Mouse (Mus musculus): ENCODE data around the gene Pip4p1. TPM values are rescaled to one million over a fixed set of nuclear protein-coding genes. Genes with fewer than 3 reads are reported as not detected.
"Not testable (repeated sequence)": the region's sequence is repeated elsewhere in the genome, so short reads cannot be mapped to it uniquely, and the experiment has no call there.

Gene Pip4p1
- polyA plus RNA-seq, 1 experiment from 2014 or later: 87.9 TPM

DNA sequence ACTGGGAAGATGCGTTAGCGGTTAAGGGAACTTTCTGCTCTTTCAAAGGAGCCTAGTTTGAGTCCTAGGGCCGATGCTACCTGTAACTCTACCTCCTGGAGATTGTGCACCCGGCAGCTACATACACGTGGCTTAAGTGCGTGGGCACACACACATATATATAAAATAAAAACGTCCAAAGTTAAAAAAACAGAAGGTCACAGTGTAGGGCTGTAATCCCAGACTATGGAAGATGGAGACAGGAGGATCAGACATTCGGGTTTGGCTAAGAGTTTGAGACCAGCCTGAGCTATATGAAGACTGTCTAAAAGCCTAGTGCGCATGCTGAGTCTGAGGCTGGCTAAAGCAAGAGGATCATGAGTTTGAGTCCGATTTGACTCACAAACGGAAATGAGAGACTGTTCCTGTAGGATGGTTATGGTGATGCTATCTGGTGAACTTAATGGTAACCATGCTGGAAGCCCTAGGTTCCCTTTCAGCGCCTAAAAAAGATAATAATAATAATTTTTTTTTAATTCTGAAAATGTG, 901 bp upstream of the Pip4p1 start:
- no peaks in the 10 kb centered on the region for H3K27me3 ChIP-seq
- peaks cover 38% of the 10 kb centered on the region for H3K4me1 ChIP-seq (replicated peaks)
- WGBS: 8% methylated on average over 12 of the region's 12 CpGs
- H3K4me3 ChIP-seq: peak overlapping the region; percentile 93
- ATAC-seq (ENCODE audit: low FRiP score): no peak
- peak overlapping the region; percentile 59 for H3K4me2 ChIP-seq
- peak overlapping the region; percentile 63 for H3K9ac ChIP-seq
- H3K9me3 ChIP-seq: no peaks in the 10 kb centered on the region
- H3K36me3 ChIP-seq: peaks cover 28% of the 10 kb centered on the region
- H3K27ac ChIP-seq: peak overlapping the region; percentile 90

- peak overlapping the region; percentile 92 for H3K4me2 ChIP-seq
- under 1% methylated on average over 38 of the region's 38 CpGs for WGBS
- peak; percentile 62 for ATAC-seq (ENCODE audit: low FRiP score)
- H3K9me3 ChIP-seq: no peaks in the 10 kb centered on the region
- peaks cover 33% of the 10 kb centered on the region for H3K36me3 ChIP-seq
- H3K4me3 ChIP-seq: peak overlapping the region; percentile 93
- H3K4me1 ChIP-seq (replicated peaks): peaks cover 50% of the 10 kb centered on the region
- peak overlapping the region; percentile 99 for H3K9ac ChIP-seq
- H3K27ac ChIP-seq: peak overlapping the region; percentile 91
- H3K27me3 ChIP-seq: no peaks in the 10 kb centered on the region
Observed at GRCm38 (mm10) chr14:50930377-50930753, 291 bp downstream of the Pip4p1 start.

- H3K4me3 ChIP-seq: peak overlapping the region; percentile 93
- H3K27me3 ChIP-seq: no peaks in the 10 kb centered on the region
- peaks cover 50% of the 10 kb centered on the region for H3K4me1 ChIP-seq (replicated peaks)
- peaks cover 33% of the 10 kb centered on the region for H3K36me3 ChIP-seq
- peak overlapping the region; percentile 92 for H3K4me2 ChIP-seq
- no peaks in the 10 kb centered on the region for H3K9me3 ChIP-seq
- WGBS: 18% methylated on average over 10 of the region's 10 CpGs
- ATAC-seq (ENCODE audit: low FRiP score): no peak
- peak overlapping the region; percentile 99 for H3K9ac ChIP-seq
- peak overlapping the region; percentile 91 for H3K27ac ChIP-seq
Observed at GRCm38 (mm10) chr14:50929951-50930350, 705 bp downstream of the Pip4p1 start.

- peak overlapping the region; percentile 19; the same call in 1 of the 2 replicates for H3K9ac ChIP-seq
- ATAC-seq (ENCODE audit: low FRiP score): no peak
- no peaks in the 10 kb centered on the region for H3K27me3 ChIP-seq
- H3K4me3 ChIP-seq: no peak overlapping the region
- no peaks in the 10 kb centered on the region for H3K9me3 ChIP-seq
- 66% methylated on average over 3 of the region's 3 CpGs for whole genome bisulfite sequencing
- peaks cover 59% of the 10 kb centered on the region for H3K4me1 ChIP-seq (replicated peaks)
- no peak overlapping the region for H3K4me2 ChIP-seq
- H3K27ac ChIP-seq: no peak overlapping the region
- H3K36me3 ChIP-seq: peaks cover 33% of the 10 kb centered on the region
Observed at GRCm38 (mm10) chr14:50927366-50927765, 3.3 kb downstream of the Pip4p1 start.

DNA sequence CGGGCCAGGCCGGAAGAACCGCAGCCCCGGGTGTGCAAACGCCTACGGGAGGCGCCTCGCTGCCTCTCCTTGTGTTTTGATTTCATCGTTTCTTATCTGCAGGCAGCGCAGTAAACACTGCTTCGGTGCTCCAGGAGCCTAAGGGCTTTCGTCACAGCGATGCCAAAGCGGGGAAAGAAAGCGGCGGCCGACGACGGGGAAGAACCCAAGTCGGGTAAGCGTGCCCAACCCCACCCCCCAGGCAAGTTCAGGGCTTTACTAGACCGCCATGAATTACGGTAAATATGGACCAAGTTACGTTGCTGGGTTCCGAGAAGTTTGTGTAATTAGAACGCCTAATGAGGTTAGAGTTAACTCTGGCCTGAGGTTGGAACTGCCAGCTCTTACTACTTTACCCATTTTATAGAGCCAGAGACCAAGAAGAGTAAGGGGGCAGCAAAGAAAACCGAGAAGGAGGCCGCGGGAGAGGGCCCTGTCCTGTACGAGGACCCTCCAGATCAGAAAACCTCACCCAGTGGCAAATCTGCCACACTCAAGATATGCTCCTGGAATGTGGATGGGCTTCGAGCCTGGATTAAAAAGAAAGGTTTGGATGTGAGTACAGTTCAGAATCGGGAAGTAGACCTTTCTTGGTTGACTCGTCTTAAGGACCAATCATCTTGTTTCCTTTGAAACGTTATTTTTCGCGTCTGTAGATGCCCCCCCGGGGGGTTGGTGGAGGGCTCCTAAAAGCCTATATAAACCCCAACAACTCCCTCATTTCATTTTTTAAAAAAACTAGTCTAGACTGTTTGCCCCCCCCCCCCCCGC, 5.3 kb downstream of the Pip4p1 start:
- H3K27me3 ChIP-seq: no peaks in the 10 kb centered on the region

GRCm38 (mm10) chr14:50924281-50925064, 6.2 kb downstream of the Pip4p1 start, which contains the start of the genes Osgep and Apex1:
Osgep (minus strand) TSS chr14:50924893.
Apex1 (plus strand) TSS chr14:50924968.
- Histone ChIP-seq H3K4me1 (replicated peaks) (peaks cover 45% of the 10 kb centered on the region), H3K4me3 (peak within 1 kb of the TSS; percentile 69), H3K36me3 (peaks cover 33% of the 10 kb centered on the region), H3K9ac (peak within 1 kb of the TSS; percentile 84), H3K4me2 (peak within 1 kb of the TSS; percentile 83), H3K27me3 (no peaks in the 10 kb centered on the region), H3K9me3 (no peaks in the 10 kb centered on the region), H3K27ac (peak within 1 kb of the TSS; percentile 88)
- peak; percentile 96 for ATAC-seq (ENCODE audit: low FRiP score)
- WGBS: under 1% methylated on average over 57 of the region's 57 CpGs

More for the DNA sequence above, 5.3 kb downstream of the Pip4p1 start:
- Histone ChIP-seq H3K9me3 (no peaks in the 10 kb centered on the region), H3K36me3 (peaks cover 33% of the 10 kb centered on the region), H3K4me2 (peak overlapping the region; percentile 83), H3K9ac (peak overlapping the region; percentile 84), H3K4me1 (replicated peaks) (peaks cover 53% of the 10 kb centered on the region), H3K4me3 (peak overlapping the region; percentile 69), H3K27ac (peak overlapping the region; percentile 88)
- 2% methylated on average over 38 of the region's 38 CpGs for WGBS
- ATAC-seq (ENCODE audit: low FRiP score): peak; percentile 69

DNA sequence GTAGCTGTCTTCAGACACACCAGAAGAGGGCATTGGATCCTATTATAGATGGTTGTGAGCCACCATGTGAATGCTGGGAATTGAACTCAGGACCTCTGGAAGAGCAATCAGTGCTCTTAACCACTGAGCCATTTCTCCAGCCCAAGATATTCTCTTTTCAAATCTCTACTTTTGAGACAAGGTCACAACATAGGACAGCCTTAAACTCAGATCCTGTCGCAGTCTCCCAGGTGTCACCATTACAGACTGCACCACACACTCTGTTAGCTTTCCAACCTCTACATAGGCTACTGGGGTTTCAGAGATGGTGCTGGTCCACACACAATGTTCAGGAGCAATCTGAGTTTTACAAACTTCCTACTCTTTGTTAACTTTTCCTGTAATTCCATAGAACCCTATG, 7.2 kb downstream of the Pip4p1 start:
- peak overlapping the region; percentile 84 for H3K9ac ChIP-seq
- H3K4me1 ChIP-seq (replicated peaks): peaks cover 35% of the 10 kb centered on the region
- not testable (repeated sequence) for H3K27me3 ChIP-seq; ATAC-seq (ENCODE audit: low FRiP score); H3K27ac ChIP-seq; H3K9me3 ChIP-seq
- H3K36me3 ChIP-seq: peaks cover 29% of the 10 kb centered on the region
- H3K4me2 ChIP-seq: peak overlapping the region; percentile 83
- peak overlapping the region; percentile 69 for H3K4me3 ChIP-seq
- whole genome bisulfite sequencing: 86% methylated on average over 1 of the region's 1 CpGs

DNA sequence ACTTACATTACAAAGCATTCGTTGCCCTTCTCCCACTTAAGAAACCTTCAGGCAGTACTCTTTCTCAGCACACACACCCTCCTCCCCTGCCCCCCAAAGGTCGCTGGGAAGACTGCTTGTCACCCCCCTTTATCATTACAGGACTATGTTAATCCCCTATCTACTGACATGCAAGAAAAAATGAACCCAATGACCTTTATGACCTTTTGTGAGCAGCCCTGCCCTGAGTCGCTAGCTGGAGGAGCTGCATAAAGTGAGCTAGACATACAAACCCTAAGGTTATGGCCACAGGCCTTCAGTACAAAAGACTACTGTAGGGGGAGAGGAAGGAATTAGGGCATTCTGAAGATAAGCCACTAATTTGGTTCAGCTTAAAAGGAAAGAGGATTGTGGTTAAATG, 19.3 kb downstream of the Pip4p1 start:
- no peaks in the 10 kb centered on the region for H3K27me3 ChIP-seq
- no peak overlapping the region for H3K4me2 ChIP-seq
- no peak overlapping the region for H3K27ac ChIP-seq
- H3K4me3 ChIP-seq: no peak overlapping the region
- peaks cover 48% of the 10 kb centered on the region for H3K36me3 ChIP-seq
- H3K9me3 ChIP-seq: no peaks in the 10 kb centered on the region
- no peak for ATAC-seq (ENCODE audit: low FRiP score)
- no peaks in the 10 kb centered on the region for H3K4me1 ChIP-seq (replicated peaks)
- no peak overlapping the region for H3K9ac ChIP-seq
- 64% methylated on average over 3 of the region's 3 CpGs for WGBS

- peaks cover 18% of the 10 kb centered on the region for H3K36me3 ChIP-seq
- no peak overlapping the region for H3K27ac ChIP-seq
- H3K4me1 ChIP-seq (replicated peaks): peaks cover 8% of the 10 kb centered on the region; the same call in 1 of the 2 replicates
- H3K9ac ChIP-seq: no peak overlapping the region
- no peak overlapping the region for H3K4me2 ChIP-seq
- no peak overlapping the region for H3K4me3 ChIP-seq
- no peaks in the 10 kb centered on the region for H3K27me3 ChIP-seq
- no peaks in the 10 kb centered on the region for H3K9me3 ChIP-seq
- ATAC-seq (ENCODE audit: low FRiP score): no peak
- 87% methylated on average over 4 of the region's 4 CpGs for whole genome bisulfite sequencing
Observed at GRCm38 (mm10) chr14:50908126-50908525, 22.5 kb downstream of the Pip4p1 start.

DNA sequence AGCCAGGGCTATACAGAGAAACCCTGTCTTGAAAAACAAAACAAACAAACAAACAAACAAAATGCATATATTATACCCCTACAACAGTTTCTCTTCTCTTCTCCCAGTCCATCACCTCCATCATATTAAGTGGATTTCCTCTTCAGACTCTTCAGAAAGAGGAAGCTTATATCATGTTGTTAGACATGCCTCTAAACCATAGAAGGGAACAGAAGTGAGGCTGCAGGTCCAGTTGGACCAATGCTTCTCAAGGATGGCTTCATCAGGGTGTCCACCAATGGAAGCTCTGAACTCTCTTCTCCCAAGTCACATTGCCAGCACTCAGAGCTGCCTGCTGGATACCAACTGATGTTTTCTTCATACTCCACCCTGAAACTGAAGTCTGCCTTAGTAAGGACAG, 25.3 kb downstream of the Pip4p1 start:
- not testable (repeated sequence) for H3K9ac ChIP-seq; H3K9me3 ChIP-seq; H3K36me3 ChIP-seq; H3K4me3 ChIP-seq; H3K27me3 ChIP-seq; H3K4me1 ChIP-seq (replicated peaks); H3K4me2 ChIP-seq; ATAC-seq (ENCODE audit: low FRiP score); H3K27ac ChIP-seq

DNA sequence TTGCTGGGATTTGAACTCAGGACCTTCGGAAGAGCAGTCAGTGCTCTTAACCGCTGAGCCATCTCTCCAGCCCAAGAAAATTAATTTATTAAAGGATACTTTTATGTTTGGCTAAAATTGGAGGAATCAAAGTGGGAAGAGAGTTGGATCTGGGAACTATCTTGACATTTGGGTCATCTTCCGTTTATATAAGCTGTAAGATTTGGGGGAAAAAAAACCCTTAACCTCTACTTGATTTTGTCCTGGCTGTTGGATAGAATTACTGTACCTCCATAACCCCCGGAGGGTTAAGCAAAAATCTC, 25.9 kb downstream of the Pip4p1 start:
- no peak overlapping the region for H3K27ac ChIP-seq
- ATAC-seq (ENCODE audit: low FRiP score): no peak
- H3K4me2 ChIP-seq: no peak overlapping the region
- no peaks in the 10 kb centered on the region for H3K9me3 ChIP-seq
- H3K4me1 ChIP-seq (replicated peaks): peaks cover 8% of the 10 kb centered on the region; the same call in 1 of the 2 replicates
- H3K9ac ChIP-seq: no peak overlapping the region
- no peak overlapping the region for H3K4me3 ChIP-seq
- H3K27me3 ChIP-seq: no peaks in the 10 kb centered on the region
- H3K36me3 ChIP-seq: no peaks in the 10 kb centered on the region; the same call in 1 of the 2 replicates
- 82% methylated on average over 4 of the region's 4 CpGs for WGBS
